Mouse (Mus musculus): Measurements from ENCODE around the gene Rasl11b.

- no peak for TF ChIP-seq CTCF (IDR thresholded peaks at IDR 0.05; ENCODE audit: extremely low read depth, insufficient read depth, low read length)
- no peak for TF ChIP-seq POLR2A (IDR thresholded peaks at IDR 0.05; ENCODE audit: extremely low read depth, insufficient read depth, low read length)
These were observed 44.3 kb downstream of the Rasl11b start for GRCm38 (mm10) chr5:74239369-74239768.

Data from cortical plate, adult 2 months (tissue).